Mouse (Mus musculus) kidney, adult 2 months (tissue): ENCODE data around the gene Casp3.

Source experiments
- CTCF ChIP-seq: fragments of 200-500 bp; conservative IDR thresholded peaks from 2 replicates; pipeline ENCODE4 v1.5.1; 2011; ENCODE audit warnings: low read depth, mild to moderate bottlenecking, control low read depth, low read length, moderate library complexity, mixed read lengths; ENCODE audit not compliant: insufficient read depth, insufficient read length
- POLR2A ChIP-seq: fragments of 200-500 bp; IDR thresholded peaks from one replicate; pipeline ENCODE4 v1.6.1; 2011; ENCODE audit warnings: low read depth, low read length, control low read depth

GRCm38 (mm10) chr8:46595593-46595992, 21.5 kb upstream of the Casp3 start:
- TF ChIP-seq POLR2A, result no peak
- no peak for TF ChIP-seq CTCF
